Mouse (Mus musculus): ENCODE results near the gene Jmjd8. TPM values are rescaled to one million over a fixed set of nuclear protein-coding genes. Genes with fewer than 3 reads are reported as not detected.

The Jmjd8 gene
- polyA plus RNA-seq, 2 experiments from 2014 or later: 22.2 to 42.8 TPM

GRCm38 (mm10) chr17:25879750-25880149 is 51.1 kb downstream of the Jmjd8 start:
- no peak for ATAC-seq

GRCm38 (mm10) chr17:25880196-25880910 is 51.7 kb downstream of the Jmjd8 start, which contains the start of gene Wfikkn1:
TSS of gene Wfikkn1 (minus strand) at chr17:25880858.
- no peak for ATAC-seq

- ATAC-seq: no peak
These were observed 52.4 kb downstream of the Jmjd8 start for GRCm38 (mm10) chr17:25880913-25881641.

Other genes starting within 250 kb of the Jmjd8 start
- gene Lmf1, start 249.8 kb upstream of the Jmjd8 start, polyA plus RNA-seq (2017; shearing (Covaris generic)): 10 to 100 TPM; 22.0 to 26.0 TPM
- not detected for gene Gng13, start 111.7 kb upstream of the Jmjd8 start, polyA plus RNA-seq (2017; shearing (Covaris generic))
- 1 to 10 TPM; 3.5 to 5.9 TPM for gene Chtf18, start 101.4 kb upstream of the Jmjd8 start, polyA plus RNA-seq (2017; shearing (Covaris generic))
- gene Rpusd1, start 101.2 kb upstream of the Jmjd8 start, polyA plus RNA-seq (2017; shearing (Covaris generic)): 10 to 100 TPM; 12.8 to 16.8 TPM
- gene Mslnl, start 92.8 kb upstream of the Jmjd8 start, polyA plus RNA-seq (2017; shearing (Covaris generic)): not detected
- gene Msln, start 74.5 kb upstream of the Jmjd8 start, polyA plus RNA-seq (2017; shearing (Covaris generic)): not detected
- 10 to 100 TPM; 21.4 to 29.8 TPM for gene Narfl, start 55.1 kb upstream of the Jmjd8 start, polyA plus RNA-seq (2017; shearing (Covaris generic))
- 10 to 100 TPM; 26.8 to 37.4 TPM for gene Haghl, start 43.2 kb upstream of the Jmjd8 start, polyA plus RNA-seq (2017; shearing (Covaris generic))
- gene Ccdc78, start 42.3 kb upstream of the Jmjd8 start, polyA plus RNA-seq (2017; shearing (Covaris generic)): 1 to 10 TPM in 1 of 2 experiments, under 1 TPM in 1; 0.28 to 1.4 TPM
- 100 to 1,000 TPM; 192 to 257 TPM for gene Fam173a, start 36.0 kb upstream of the Jmjd8 start, polyA plus RNA-seq (2017; shearing (Covaris generic))
- not detected for gene AC134908.4, start 33.2 kb upstream of the Jmjd8 start, polyA plus RNA-seq (2017; shearing (Covaris generic))
- gene Metrn, start 31.7 kb upstream of the Jmjd8 start, polyA plus RNA-seq (2017; shearing (Covaris generic)): 1 to 10 TPM; 3.6 to 7.0 TPM
- not detected for gene Fbxl16, start 19.8 kb upstream of the Jmjd8 start, polyA plus RNA-seq (2017; shearing (Covaris generic))
- 10 to 100 TPM; 19.4 to 53.9 TPM for gene Wdr24, start 5.2 kb upstream of the Jmjd8 start, polyA plus RNA-seq (2017; shearing (Covaris generic))
- 10 to 100 TPM; 75.1 to 75.2 TPM for gene Stub1, start 4.5 kb downstream of the Jmjd8 start, polyA plus RNA-seq (2017; shearing (Covaris generic))
- not detected for gene Rhbdl1, start 8.4 kb downstream of the Jmjd8 start, polyA plus RNA-seq (2017; shearing (Covaris generic))
- gene Gm20683, start 12.9 kb downstream of the Jmjd8 start, polyA plus RNA-seq (2017; shearing (Covaris generic)): 1 to 10 TPM in 1 of 2 experiments, under 1 TPM in 1; 0.79 to 1.7 TPM
- 10 to 100 TPM; 19.1 to 47.0 TPM for gene Rhot2, start 16.0 kb downstream of the Jmjd8 start, polyA plus RNA-seq (2017; shearing (Covaris generic))
- 1 to 10 TPM; 3.4 to 6.8 TPM for gene Wdr90, start 32.6 kb downstream of the Jmjd8 start, polyA plus RNA-seq (2017; shearing (Covaris generic))
- 1 to 10 TPM; 2.7 to 5.5 TPM for gene Mcrip2, start 39.9 kb downstream of the Jmjd8 start, polyA plus RNA-seq (2017; shearing (Covaris generic))
- gene Mettl26, start 46.2 kb downstream of the Jmjd8 start, polyA plus RNA-seq (2017; shearing (Covaris generic)): 100 to 1,000 TPM in 1 of 2 experiments, 10 to 100 TPM in 1; 82.7 to 124 TPM
- gene Wfikkn1, start 52.0 kb downstream of the Jmjd8 start, polyA plus RNA-seq (2017; shearing (Covaris generic)): 1 to 10 TPM in 1 of 2 experiments, under 1 TPM in 1; 0.94 to 1.3 TPM
- gene Rab40c, start 90.9 kb downstream of the Jmjd8 start, polyA plus RNA-seq (2017; shearing (Covaris generic)): 1 to 10 TPM; 6.6 to 7.3 TPM
- gene Pigq, start 116.1 kb downstream of the Jmjd8 start, polyA plus RNA-seq (2017; shearing (Covaris generic)): 10 to 100 TPM; 27.8 to 49.3 TPM
- not detected for gene Nhlrc4, start 116.1 kb downstream of the Jmjd8 start, polyA plus RNA-seq (2017; shearing (Covaris generic))
- not detected for gene A930017K11Rik, start 123.7 kb downstream of the Jmjd8 start, polyA plus RNA-seq (2017; shearing (Covaris generic))
- gene Capn15, start 156.9 kb downstream of the Jmjd8 start, polyA plus RNA-seq (2017; shearing (Covaris generic)): 1 to 10 TPM; 5.3 to 6.6 TPM
- gene Rab11fip3, start 240.7 kb downstream of the Jmjd8 start, polyA plus RNA-seq (2017; shearing (Covaris generic)): 1 to 10 TPM; 1.8 to 2.3 TPM